Mouse (Mus musculus): ENCODE results near the gene Mcm2.

Mcm2 gene

DNA sequence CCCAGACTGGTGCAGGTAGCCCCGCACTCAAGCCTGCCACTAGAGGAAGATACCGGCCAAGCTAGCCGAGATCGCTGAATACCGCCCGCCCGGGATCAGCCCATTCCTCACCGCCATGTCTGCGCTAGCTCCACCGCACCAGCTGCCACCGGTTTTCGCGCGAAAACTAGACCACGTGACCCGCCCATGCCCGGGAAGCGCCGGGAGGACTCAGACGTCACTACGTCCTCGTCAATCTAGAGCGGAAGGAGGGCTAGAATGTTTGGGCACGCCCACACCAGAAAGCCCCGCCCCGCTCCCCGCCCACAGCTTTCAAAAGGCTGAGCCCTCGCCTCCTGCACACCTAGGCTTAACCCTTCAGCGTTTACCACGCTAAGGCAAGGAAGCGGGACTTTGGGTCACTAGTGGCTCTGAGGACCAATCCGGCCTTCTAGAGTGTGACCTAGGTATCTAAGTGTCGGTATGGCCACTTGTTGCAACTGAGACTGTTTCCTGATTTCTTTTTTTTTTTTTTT lies at the start of gene Mcm2:
Mcm2 (minus strand) TSS at position 247 of the 515 bp plus-strand sequence.
- DNase-seq (ENCODE audit: low spot score in 2 of 2) = peak; percentile 65 to 85

- no peak for DNase-seq (ENCODE audit: low spot score in 2 of 2)
Observed at GRCm38 (mm10) chr6:88947771-88948170, 49.2 kb upstream of the Mcm2 start.

GRCm38 (mm10) chr6:88946442-88946841 lies 47.9 kb upstream of the Mcm2 start:
- DNase-seq (ENCODE audit: low spot score in 2 of 2) = no peak

GRCm38 (mm10) chr6:88943666-88944065 lies 45.1 kb upstream of the Mcm2 start:
- no peak for DNase-seq (ENCODE audit: low spot score in 2 of 2)

- DNase-seq (ENCODE audit: low spot score in 2 of 2) = no peak
Observed at GRCm38 (mm10) chr6:88942595-88942994, 44.0 kb upstream of the Mcm2 start.

GRCm38 (mm10) chr6:88941628-88942027 lies 43.0 kb upstream of the Mcm2 start:
- no peak for DNase-seq (ENCODE audit: low spot score in 2 of 2)

DNA sequence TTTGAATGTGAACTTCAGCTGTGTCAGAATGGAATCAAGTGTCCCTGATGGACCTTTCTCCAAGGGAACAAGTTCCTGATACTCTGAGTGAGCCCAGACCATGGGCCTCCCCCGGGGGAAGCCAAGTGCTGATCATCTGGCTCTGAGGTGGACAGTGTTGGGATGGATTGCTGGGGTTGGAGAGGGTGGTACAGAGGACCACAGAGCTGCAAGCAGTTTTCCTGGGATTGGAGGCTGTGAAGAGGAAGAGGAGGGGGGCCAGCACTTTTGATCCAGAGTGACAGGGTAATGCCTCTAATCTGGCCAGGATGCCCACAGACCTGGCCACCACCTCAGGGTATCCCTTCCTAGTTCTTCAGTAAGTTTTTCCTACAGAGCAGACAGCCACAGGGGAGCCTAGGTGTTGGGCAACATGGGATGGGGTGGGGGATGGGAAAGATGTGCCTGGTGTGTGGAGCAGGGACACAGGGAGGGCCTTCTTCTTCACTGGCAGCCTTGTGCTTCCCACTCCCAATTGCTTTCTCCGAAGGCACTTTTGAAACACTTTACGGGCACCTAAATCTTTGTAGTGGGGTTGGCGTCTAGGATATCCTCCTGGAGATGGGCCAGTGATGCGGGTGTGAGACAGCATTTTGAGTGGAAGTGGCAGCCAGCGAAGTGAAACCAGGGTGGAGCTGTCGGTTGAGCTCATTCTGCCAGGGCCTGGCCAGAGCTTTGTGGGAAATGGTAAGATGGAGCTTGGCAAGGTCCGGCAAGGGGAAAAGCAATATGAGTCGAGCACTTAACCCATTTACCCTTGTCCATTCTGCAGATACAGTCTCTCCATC lies 41.7 kb upstream of the Mcm2 start:
- no peak for DNase-seq (ENCODE audit: low spot score in 2 of 2)

DNA sequence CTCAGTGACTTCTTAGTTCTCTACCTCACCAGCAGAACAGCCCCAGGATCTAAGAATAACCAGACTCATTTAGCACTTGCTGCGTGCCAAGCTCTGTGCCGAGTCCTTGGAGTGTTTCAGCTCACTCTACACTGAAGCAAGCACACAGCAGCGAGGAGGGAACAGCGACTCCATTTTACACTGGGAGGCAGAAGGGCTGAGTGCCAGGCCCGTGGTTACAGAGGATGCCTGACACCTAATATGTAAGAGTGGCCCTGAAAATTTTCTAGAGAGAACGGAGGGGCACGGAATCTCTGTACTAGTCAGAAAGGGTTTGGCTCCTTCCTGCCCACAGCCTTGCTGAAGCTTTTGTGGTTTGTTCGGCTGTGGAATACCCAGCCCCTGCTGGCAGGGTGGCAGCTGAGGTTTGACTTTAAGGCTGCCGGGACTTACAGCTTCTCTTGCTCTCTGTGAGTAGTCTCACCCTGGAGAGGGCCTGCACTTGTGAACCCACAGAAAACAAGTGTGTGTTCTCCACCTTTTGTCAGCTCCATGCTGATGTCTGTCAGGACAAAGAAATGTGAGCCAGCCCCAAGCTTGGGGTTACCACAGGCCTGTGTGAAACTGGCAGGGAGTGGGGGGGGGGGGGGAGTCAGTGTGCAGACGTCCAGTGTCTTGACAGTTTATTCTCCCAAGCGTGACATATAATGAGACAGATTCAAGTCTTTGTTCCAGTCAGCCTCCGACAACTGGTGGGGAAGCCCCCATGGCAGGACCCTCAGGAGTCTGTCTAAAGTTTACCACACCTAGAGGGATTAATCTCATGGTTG lies 40.9 kb upstream of the Mcm2 start:
- no peak for DNase-seq (ENCODE audit: low spot score in 2 of 2)

GRCm38 (mm10) chr6:88938664-88939055 lies 40.1 kb upstream of the Mcm2 start:
- DNase-seq (ENCODE audit: low spot score in 2 of 2) = no peak

- DNase-seq (ENCODE audit: low spot score in 2 of 2) = no peak
Observed at GRCm38 (mm10) chr6:88937971-88938663, 39.5 kb upstream of the Mcm2 start.

- DNase-seq (ENCODE audit: low spot score in 2 of 2) = no peak
Observed at GRCm38 (mm10) chr6:88937214-88937549, 38.6 kb upstream of the Mcm2 start.

DNA sequence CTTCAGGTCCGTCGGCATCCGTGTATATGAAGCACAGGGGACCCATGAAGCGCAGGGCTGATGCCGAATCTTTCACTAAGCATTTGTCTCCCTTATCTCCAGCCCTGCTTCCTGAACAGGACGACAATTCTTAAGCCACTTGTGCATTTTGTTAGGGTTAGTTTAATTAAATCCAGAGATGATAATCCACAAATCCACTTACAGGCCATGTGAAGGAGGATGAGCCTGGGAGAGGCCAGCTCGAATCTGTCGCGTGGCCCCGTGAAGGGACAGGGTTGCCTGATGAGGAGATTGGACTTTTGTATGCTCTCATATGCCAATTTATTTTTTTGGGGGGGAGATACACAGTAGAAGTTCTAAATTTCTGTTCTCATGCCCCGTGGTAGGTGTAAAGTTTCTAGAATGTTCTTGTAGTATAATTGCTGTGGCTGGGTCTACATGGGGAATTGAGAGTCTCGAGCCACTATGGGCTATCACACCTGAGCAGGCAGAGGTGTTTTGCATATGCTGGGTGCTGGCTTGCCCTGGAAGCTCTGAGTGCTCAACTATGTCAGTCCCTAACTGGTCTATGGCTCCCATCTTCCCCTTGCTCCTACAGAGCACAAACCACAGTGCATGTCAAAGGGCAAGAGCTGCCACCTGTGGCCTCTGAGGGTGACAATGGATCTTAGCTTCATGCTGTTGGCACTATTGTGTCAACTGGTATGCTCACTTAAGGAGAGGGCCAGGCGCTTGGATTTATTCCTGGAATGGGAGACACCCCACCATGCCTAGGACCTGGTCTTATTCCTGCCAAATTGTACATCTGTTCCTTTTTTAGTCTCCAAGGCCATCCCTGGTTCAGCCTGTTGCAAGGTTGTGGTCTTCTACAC lies 38.0 kb upstream of the Mcm2 start:
- DNase-seq (ENCODE audit: low spot score in 2 of 2) = no peak

GRCm38 (mm10) chr6:88935735-88936276 lies 37.2 kb upstream of the Mcm2 start:
- no peak for DNase-seq (ENCODE audit: low spot score in 2 of 2)

GRCm38 (mm10) chr6:88934816-88935215 lies 36.2 kb upstream of the Mcm2 start:
- DNase-seq (ENCODE audit: low spot score in 2 of 2) = peak in 1 of 2 experiments; percentile 60

DNA sequence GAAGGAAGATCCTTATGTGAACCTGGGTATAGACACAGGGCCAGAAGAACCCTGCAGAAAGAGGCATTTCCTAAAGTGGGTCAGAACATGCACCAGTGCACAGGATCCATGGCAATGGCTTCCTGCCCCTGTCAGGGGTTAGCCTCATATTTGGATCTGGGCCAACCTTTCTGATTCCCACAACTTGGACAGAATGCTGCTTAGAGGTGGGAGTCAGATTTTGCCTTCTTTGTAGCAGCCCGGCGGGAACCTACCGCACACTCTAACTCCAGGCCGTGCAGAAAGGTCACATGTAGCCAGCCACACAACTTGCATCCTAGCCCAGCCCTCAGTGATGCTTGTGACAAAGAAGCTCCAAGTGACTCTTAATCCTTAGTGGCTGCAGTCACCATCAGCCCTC lies 35.6 kb upstream of the Mcm2 start:
- DNase-seq (ENCODE audit: low spot score in 2 of 2) = no peak

GRCm38 (mm10) chr6:88931449-88931848 lies 32.9 kb upstream of the Mcm2 start:
- no peak for DNase-seq (ENCODE audit: low spot score in 2 of 2)

DNA sequence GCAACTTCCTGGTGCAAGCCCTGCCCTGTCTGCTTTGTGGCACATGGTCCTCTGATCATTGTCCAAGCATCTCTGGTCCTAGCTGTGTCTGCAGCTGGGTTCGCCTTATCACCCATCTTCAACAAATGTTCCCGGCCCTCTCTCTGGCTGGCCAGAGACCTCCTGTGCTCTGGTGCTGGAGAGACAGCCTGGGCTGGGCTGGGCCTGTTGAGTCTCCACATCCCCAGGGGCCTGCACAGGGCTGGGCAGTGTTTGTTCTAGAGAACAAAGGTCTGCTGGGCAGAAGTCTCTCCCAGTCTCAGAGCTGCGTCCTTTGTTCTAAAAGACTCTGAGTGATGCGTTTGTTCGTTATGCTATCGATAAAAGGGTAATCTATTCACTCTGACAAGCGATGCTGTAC lies 31.5 kb upstream of the Mcm2 start:
- no peak for DNase-seq (ENCODE audit: low spot score in 2 of 2)

DNA sequence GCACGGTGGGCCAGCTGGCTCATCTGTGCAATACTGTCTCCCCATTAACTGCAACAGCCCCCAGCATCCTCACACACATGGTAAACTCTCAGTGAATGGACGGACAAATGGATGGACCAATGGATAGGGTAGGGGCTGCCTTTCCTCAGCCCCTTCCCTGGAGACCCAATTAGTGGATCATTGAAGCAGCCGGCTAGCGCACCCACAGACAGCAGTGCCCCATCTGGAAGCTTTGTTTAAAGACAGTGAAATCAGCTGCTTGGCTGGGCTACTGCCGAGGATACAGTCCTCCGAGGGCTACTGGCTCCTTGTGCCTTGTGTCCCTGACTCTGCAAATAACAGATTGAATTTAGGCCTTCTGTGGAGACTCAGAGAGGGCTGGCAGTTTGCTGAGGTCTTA lies 30.9 kb upstream of the Mcm2 start:
- no peak for DNase-seq (ENCODE audit: low spot score in 2 of 2)

DNA sequence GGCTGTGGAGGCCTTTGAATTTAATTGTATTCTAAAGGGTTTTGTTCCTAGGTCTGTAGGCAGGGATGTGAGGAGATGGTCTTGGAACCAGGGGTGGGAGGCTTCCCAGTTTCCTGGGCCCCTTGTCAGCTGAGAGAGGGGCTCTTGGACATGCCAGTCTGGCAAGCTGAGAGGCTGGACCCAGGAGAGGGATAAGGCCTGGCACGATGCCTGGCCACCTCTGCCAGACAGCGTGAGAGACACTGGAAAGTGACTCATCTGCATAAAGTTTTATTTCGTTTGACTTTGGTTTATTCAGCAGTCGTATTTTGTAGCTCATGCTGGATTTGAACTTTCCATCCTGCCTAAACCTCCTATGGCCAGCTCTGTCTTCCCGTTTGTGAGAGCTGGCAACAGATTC lies 30.0 kb upstream of the Mcm2 start:
- DNase-seq (ENCODE audit: low spot score in 2 of 2) = no peak

DNA sequence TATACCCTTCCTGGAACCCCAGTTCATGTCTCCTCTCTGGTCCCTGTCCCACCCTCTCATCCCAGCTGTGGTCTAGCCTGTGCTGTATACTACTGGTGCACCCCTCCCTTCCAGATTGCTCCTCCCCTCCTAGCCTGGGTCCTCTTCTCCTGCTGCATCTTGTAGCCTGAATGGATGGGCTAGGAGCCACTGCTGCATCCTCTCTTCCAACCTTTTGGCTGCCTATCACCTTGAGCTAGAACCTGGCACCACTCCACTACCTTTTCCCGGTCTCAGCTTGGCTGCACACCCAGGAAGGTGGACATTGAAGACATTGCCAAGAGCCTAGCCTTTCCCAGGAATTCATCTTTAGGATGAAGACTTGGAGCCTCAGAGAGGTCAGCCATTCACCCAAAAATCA lies 29.4 kb upstream of the Mcm2 start:
- DNase-seq (ENCODE audit: low spot score in 2 of 2) = no peak

- DNase-seq (ENCODE audit: low spot score in 2 of 2) = peak; percentile 84 to 89
Observed at GRCm38 (mm10) chr6:88927595-88927994, 29.0 kb upstream of the Mcm2 start.

Measured in frontal cortex, postnatal 25 days (tissue).